Mouse (Mus musculus): ENCODE results near the gene Mgll. TPM values are rescaled to one million over a fixed set of nuclear protein-coding genes. Genes with fewer than 3 reads are reported as not detected.

The Mgll gene
- polyA plus RNA-seq, 1 experiment, result not detected

- TF ChIP-seq CTCF (IDR thresholded peaks at IDR 0.05; ENCODE audit: insufficient read depth, low read depth, low read length) (no peak), POLR2A (IDR thresholded peaks at IDR 0.05; ENCODE audit: insufficient read depth, low read depth, low read length) (no peak)
- Histone ChIP-seq H3K4me3 (ENCODE audit: insufficient read depth, low read depth, low read length) (no peak overlapping the region), H3K27ac (ENCODE audit: insufficient read depth, low read depth, low read length) (no peak overlapping the region), H3K4me1 (ENCODE audit: control insufficient read depth, insufficient read depth, low read length) (peaks cover 40% of the 10 kb centered on the region)
- 82% methylated on average over 4 of the region's 4 CpGs for WGBS
These were observed 58.8 kb downstream of the Mgll start for GRCm38 (mm10) chr6:88782981-88783397.

GRCm38 (mm10) chr6:88784691-88785173, 60.5 kb downstream of the Mgll start:
- H3K27ac ChIP-seq (ENCODE audit: insufficient read depth, low read depth, low read length), result 0 out of 2 replicates have a peak overlapping the region, but pooled peaks have one; percentile 10
- 60% methylated on average over 7 of the region's 7 CpGs for WGBS
- no peak for TF ChIP-seq CTCF (IDR thresholded peaks at IDR 0.05; ENCODE audit: insufficient read depth, low read depth, low read length)
- H3K4me1 ChIP-seq (ENCODE audit: control insufficient read depth, insufficient read depth, low read length), result peaks cover 46% of the 10 kb centered on the region
- no peak overlapping the region for H3K4me3 ChIP-seq (ENCODE audit: insufficient read depth, low read depth, low read length)

- Histone ChIP-seq H3K4me3 (ENCODE audit: insufficient read depth, low read depth, low read length) (no peak overlapping the region), H3K4me1 (ENCODE audit: control insufficient read depth, insufficient read depth, low read length) (peaks cover 48% of the 10 kb centered on the region), H3K27ac (ENCODE audit: insufficient read depth, low read depth, low read length) (0 out of 2 replicates have a peak overlapping the region, but pooled peaks have one; percentile 2)
- 23% methylated on average over 5 of the region's 5 CpGs for whole genome bisulfite sequencing
- no peak for TF ChIP-seq CTCF (IDR thresholded peaks at IDR 0.05; ENCODE audit: insufficient read depth, low read depth, low read length)
These were observed 61.1 kb downstream of the Mgll start for GRCm38 (mm10) chr6:88785331-88785730.

GRCm38 (mm10) chr6:88785781-88786542, 61.8 kb downstream of the Mgll start:
- H3K4me1 ChIP-seq (ENCODE audit: control insufficient read depth, insufficient read depth, low read length), result peaks cover 48% of the 10 kb centered on the region
- no peak overlapping the region for H3K4me3 ChIP-seq (ENCODE audit: insufficient read depth, low read depth, low read length)
- WGBS, result 76% methylated on average over 10 of the region's 10 CpGs
- H3K27ac ChIP-seq (ENCODE audit: insufficient read depth, low read depth, low read length), result peak overlapping the region; percentile 49
- TF ChIP-seq CTCF (IDR thresholded peaks at IDR 0.05; ENCODE audit: insufficient read depth, low read depth, low read length), result no peak
- TF ChIP-seq POLR2A (IDR thresholded peaks at IDR 0.05; ENCODE audit: insufficient read depth, low read depth, low read length), result no peak

- no peak for TF ChIP-seq CTCF (IDR thresholded peaks at IDR 0.05; ENCODE audit: insufficient read depth, low read depth, low read length)
- H3K27ac ChIP-seq (ENCODE audit: insufficient read depth, low read depth, low read length), result peak overlapping the region; percentile 64
- H3K4me1 ChIP-seq (ENCODE audit: control insufficient read depth, insufficient read depth, low read length), result peaks cover 52% of the 10 kb centered on the region
- WGBS, result 71% methylated on average over 15 of the region's 15 CpGs
- no peak overlapping the region for H3K4me3 ChIP-seq (ENCODE audit: insufficient read depth, low read depth, low read length)
These were observed 62.7 kb downstream of the Mgll start for GRCm38 (mm10) chr6:88786732-88787445.

- Histone ChIP-seq H3K27ac (ENCODE audit: insufficient read depth, low read depth, low read length) (peak overlapping the region; percentile 64), H3K4me3 (ENCODE audit: insufficient read depth, low read depth, low read length) (0 out of 2 replicates have a peak overlapping the region, but pooled peaks have one; percentile 12), H3K4me1 (ENCODE audit: control insufficient read depth, insufficient read depth, low read length) (peaks cover 54% of the 10 kb centered on the region)
- WGBS, result 21% methylated on average over 14 of the region's 14 CpGs
- TF ChIP-seq POLR2A (IDR thresholded peaks at IDR 0.05; ENCODE audit: insufficient read depth, low read depth, low read length) (no peak), CTCF (IDR thresholded peaks at IDR 0.05; ENCODE audit: insufficient read depth, low read depth, low read length) (no peak)
These were observed 63.3 kb downstream of the Mgll start for GRCm38 (mm10) chr6:88787496-88787895.

- no peak overlapping the region for H3K4me3 ChIP-seq (ENCODE audit: insufficient read depth, low read depth, low read length)
- H3K27ac ChIP-seq (ENCODE audit: insufficient read depth, low read depth, low read length), result no peak overlapping the region
- 55% methylated on average over 11 of the region's 11 CpGs for WGBS
- TF ChIP-seq CTCF (IDR thresholded peaks at IDR 0.05; ENCODE audit: insufficient read depth, low read depth, low read length) (no peak), POLR2A (IDR thresholded peaks at IDR 0.05; ENCODE audit: insufficient read depth, low read depth, low read length) (no peak)
- peaks cover 62% of the 10 kb centered on the region for H3K4me1 ChIP-seq (ENCODE audit: control insufficient read depth, insufficient read depth, low read length)
These were observed 64.0 kb downstream of the Mgll start for GRCm38 (mm10) chr6:88788219-88788618.

GRCm38 (mm10) chr6:88791299-88791698, 67.1 kb downstream of the Mgll start:
- WGBS, result 62% methylated on average over 9 of the region's 9 CpGs
- peaks cover 54% of the 10 kb centered on the region for H3K4me1 ChIP-seq (ENCODE audit: control insufficient read depth, insufficient read depth, low read length)

GRCm38 (mm10) chr6:88792147-88792691, 68.0 kb downstream of the Mgll start:
- H3K4me1 ChIP-seq (ENCODE audit: control insufficient read depth, insufficient read depth, low read length), result peaks cover 49% of the 10 kb centered on the region

More at GRCm38 (mm10) chr6:88791299-88791698, 67.1 kb downstream of the Mgll start:
- no peak overlapping the region for H3K4me3 ChIP-seq (ENCODE audit: insufficient read depth, low read depth, low read length)
- TF ChIP-seq CTCF (IDR thresholded peaks at IDR 0.05; ENCODE audit: insufficient read depth, low read depth, low read length) (no peak), POLR2A (IDR thresholded peaks at IDR 0.05; ENCODE audit: insufficient read depth, low read depth, low read length) (no peak)
- H3K27ac ChIP-seq (ENCODE audit: insufficient read depth, low read depth, low read length), result no peak overlapping the region

More at GRCm38 (mm10) chr6:88792147-88792691, 68.0 kb downstream of the Mgll start:
- Histone ChIP-seq H3K27ac (ENCODE audit: insufficient read depth, low read depth, low read length) (no peak overlapping the region), H3K4me3 (ENCODE audit: insufficient read depth, low read depth, low read length) (no peak overlapping the region)
- WGBS, result 67% methylated on average over 7 of the region's 7 CpGs
- no peak for TF ChIP-seq CTCF (IDR thresholded peaks at IDR 0.05; ENCODE audit: insufficient read depth, low read depth, low read length)

Measured in olfactory bulb, adult 2 months (tissue).